Mouse (Mus musculus) frontal cortex, postnatal 25 days (tissue): ENCODE measurements around the gene Vmn2r48.
"Not testable (repeated sequence)": the region's sequence is repeated elsewhere in the genome, so short reads cannot be mapped to it uniquely, and the experiment has no call there.

ENCODE experiments used
- DNase-seq, 2 experiments: peaks; one replicate each; pipeline ENCODE4 v3.0.0; 2022; ENCODE audit warnings: low spot score in 2 of 2

Vmn2r48 gene

GRCm38 (mm10) chr7:9953485-9953884, at the start of gene Vmn2r48:
Gene Vmn2r48, minus strand, starts transcription at chr7:9953585.
- not testable (repeated sequence) for DNase-seq

DNA sequence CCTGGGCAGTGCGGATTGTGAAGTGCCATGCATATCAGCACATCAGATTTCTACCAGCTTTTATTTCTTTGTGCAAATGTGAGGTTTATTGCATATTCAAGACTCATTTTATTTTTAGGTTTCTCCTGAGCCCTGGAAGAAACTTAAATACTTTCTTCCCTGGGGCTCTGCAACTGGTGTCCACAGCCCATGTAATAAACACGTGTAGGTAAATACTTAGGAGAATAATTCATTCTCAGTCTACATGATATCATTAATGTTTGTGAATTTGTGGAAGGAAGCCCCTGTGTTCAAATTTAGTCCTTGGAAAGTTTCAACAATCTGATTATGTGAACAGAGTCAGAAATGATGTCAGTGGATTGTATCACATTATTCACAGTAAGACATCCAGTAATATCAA, 38.8 kb upstream of the Vmn2r48 start, which contains the start of gene Vmn2r49:
Vmn2r49 (minus strand) TSS at position 101 of the 400 bp plus-strand sequence.
- DNase-seq = not testable (repeated sequence)
